Mouse (Mus musculus) induced T-regulatory cell, adult 2 months (primary cell): ENCODE measurements around the gene Ttll7.
A peak's percentile ranks its signal among the peaks of the same experiment; 100 is the strongest.

ENCODE experiments used
- DNase-seq: peaks from one replicate; pipeline ENCODE4 v3.0.0-alpha.2; 2012; ENCODE audit warnings: low read depth

Gene Ttll7

GRCm38 (mm10) chr3:146913107-146913506, 60.9 kb downstream of the Ttll7 start:
- DNase-seq: no peak

GRCm38 (mm10) chr3:146914798-146915197, 62.6 kb downstream of the Ttll7 start:
- peak; percentile 74 for DNase-seq

GRCm38 (mm10) chr3:146917891-146918290, 65.7 kb downstream of the Ttll7 start:
- no peak for DNase-seq

GRCm38 (mm10) chr3:146918323-146918722, 66.2 kb downstream of the Ttll7 start:
- DNase-seq: no peak

GRCm38 (mm10) chr3:146927311-146928015, 75.3 kb downstream of the Ttll7 start:
- DNase-seq: no peak

- no peak for DNase-seq
Measured at GRCm38 (mm10) chr3:146928141-146928540, 76.0 kb downstream of the Ttll7 start.

- no peak for DNase-seq
Measured at GRCm38 (mm10) chr3:146929011-146929410, 76.8 kb downstream of the Ttll7 start.

GRCm38 (mm10) chr3:146931190-146931589, 79.0 kb downstream of the Ttll7 start:
- DNase-seq: no peak

GRCm38 (mm10) chr3:146932506-146932905, 80.3 kb downstream of the Ttll7 start:
- DNase-seq: no peak

GRCm38 (mm10) chr3:146936888-146937287, 84.7 kb downstream of the Ttll7 start:
- DNase-seq: no peak

GRCm38 (mm10) chr3:146939391-146940250, 87.5 kb downstream of the Ttll7 start:
- no peak for DNase-seq

GRCm38 (mm10) chr3:146943101-146943500, 90.9 kb downstream of the Ttll7 start:
- no peak for DNase-seq

- DNase-seq: no peak
Measured at GRCm38 (mm10) chr3:146945342-146945741, 93.2 kb downstream of the Ttll7 start.

- peak; percentile 82 for DNase-seq
Measured at GRCm38 (mm10) chr3:146945887-146946286, 93.7 kb downstream of the Ttll7 start.

GRCm38 (mm10) chr3:146946641-146947040, 94.5 kb downstream of the Ttll7 start:
- no peak for DNase-seq

- no peak for DNase-seq
Measured at GRCm38 (mm10) chr3:146956792-146957191, 104.6 kb downstream of the Ttll7 start.

- DNase-seq: no peak
Measured at GRCm38 (mm10) chr3:146962838-146963237, 110.7 kb downstream of the Ttll7 start.

GRCm38 (mm10) chr3:146964384-146964783, 112.2 kb downstream of the Ttll7 start:
- DNase-seq: no peak

- DNase-seq: no peak
Measured at GRCm38 (mm10) chr3:146967242-146967641, 115.1 kb downstream of the Ttll7 start.

- no peak for DNase-seq
Measured at GRCm38 (mm10) chr3:146967834-146968233, 115.7 kb downstream of the Ttll7 start.

GRCm38 (mm10) chr3:146978272-146978671, 126.1 kb downstream of the Ttll7 start:
- DNase-seq: no peak

GRCm38 (mm10) chr3:146993834-146994669, 141.9 kb downstream of the Ttll7 start:
- DNase-seq: no peak
